Mouse (Mus musculus) embryonic facial prominence, embryonic 15.5 days (tissue): ENCODE measurements around the gene March2. TPM values are rescaled to one million over a fixed set of nuclear protein-coding genes. Genes with fewer than 3 reads are reported as not detected.

Source experiments
- ATAC-seq: fragments of 200-750 bp; cut with Nextera tagmentation; 2 replicates; pipeline ENCODE4 v1.8.0; 2017; ENCODE audit warnings: low read depth, moderate TSS enrichment; ENCODE audit not compliant: insufficient number of reproducible peaks, low FRiP score, low TSS enrichment
- H3K27ac ChIP-seq: fragments of 300-500 bp; sonication (generic); replicated peaks from 2 replicates; pipeline ENCODE4 v1.5.1; 2015; ENCODE audit warnings: mild to moderate bottlenecking, inconsistent platforms
- H3K27me3 ChIP-seq: fragments of 300-500 bp; sonication (generic); 2 replicates; pipeline ENCODE4 v1.6.1; 2015; ENCODE audit warnings: inconsistent platforms
- H3K36me3 ChIP-seq: fragments of 300-500 bp; sonication (generic); 2 replicates; pipeline ENCODE4 v1.6.1; 2015; ENCODE audit warnings: mild to moderate bottlenecking, inconsistent platforms
- H3K4me1 ChIP-seq: fragments of 300-500 bp; sonication (generic); 2 replicates; pipeline ENCODE4 v1.6.1; 2015; ENCODE audit warnings: inconsistent platforms
- H3K4me2 ChIP-seq: fragments of 300-500 bp; sonication (generic); replicated peaks from 2 replicates; pipeline ENCODE4 v1.6.1; 2015; ENCODE audit warnings: mild to moderate bottlenecking, inconsistent platforms
- H3K4me3 ChIP-seq: fragments of 300-500 bp; sonication (generic); replicated peaks from 2 replicates; pipeline ENCODE4 v1.5.1; 2015; ENCODE audit warnings: mild to moderate bottlenecking, inconsistent platforms
- H3K9ac ChIP-seq: fragments of 300-500 bp; sonication (generic); 2 replicates; pipeline ENCODE4 v1.6.1; 2015; ENCODE audit warnings: inconsistent platforms
- H3K9me3 ChIP-seq: fragments of 300-500 bp; sonication (generic); replicated peaks from 2 replicates; pipeline ENCODE4 v1.6.1; 2016; ENCODE audit warnings: inconsistent platforms
- WGBS: fragments of 180-500 bp; shearing (Covaris S2); methylation state at CpG from one replicate; pipeline ENCODE4 v1.1.7; 2015; 5-methylcytosine and 5-hydroxymethylcytosine counted together
- polyA plus RNA-seq: library from polyadenylated mRNA; unstranded; fragments of >200 nt; fragmentation: Nextera tagmentation; extraction: Ambion mirVana; gene quantifications from 2 replicates; pipeline ENCODE4 v1.2.1, GENCODE M21; 2015

Gene March2
- polyA plus RNA-seq, 1 experiment from 2014 or later: 58.6 TPM

DNA sequence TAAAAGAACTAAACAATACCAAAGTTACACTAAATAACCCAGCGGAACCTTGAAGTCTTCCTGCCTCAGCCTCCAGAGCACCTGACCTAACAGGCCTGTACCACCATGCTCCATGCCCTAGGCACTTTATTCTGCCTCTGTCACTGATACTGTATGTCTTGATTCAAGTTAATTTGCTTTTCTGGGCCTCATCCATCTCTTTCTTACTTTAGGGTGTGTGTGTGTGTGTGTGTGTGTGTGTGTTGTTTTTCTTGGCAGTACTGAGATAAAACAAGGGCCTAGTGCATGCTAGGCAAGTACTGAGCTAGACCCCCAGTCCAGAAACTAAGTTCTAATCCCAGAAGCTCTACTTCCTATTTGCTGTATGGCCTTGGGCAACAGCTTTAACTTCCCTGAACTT lies 1.2 kb downstream of the March2 start:
- no peaks in the 10 kb centered on the region for H3K36me3 ChIP-seq
- WGBS: 96% methylated on average over 1 of the region's 1 CpGs
- no peaks in the 10 kb centered on the region for H3K9me3 ChIP-seq
- no peaks in the 10 kb centered on the region for H3K27me3 ChIP-seq
- H3K4me2 ChIP-seq: no peak overlapping the region
- no peak overlapping the region for H3K27ac ChIP-seq
- no peak overlapping the region for H3K4me3 ChIP-seq
- H3K4me1 ChIP-seq: no peaks in the 10 kb centered on the region
- no peak for ATAC-seq
- H3K9ac ChIP-seq: no peak overlapping the region

DNA sequence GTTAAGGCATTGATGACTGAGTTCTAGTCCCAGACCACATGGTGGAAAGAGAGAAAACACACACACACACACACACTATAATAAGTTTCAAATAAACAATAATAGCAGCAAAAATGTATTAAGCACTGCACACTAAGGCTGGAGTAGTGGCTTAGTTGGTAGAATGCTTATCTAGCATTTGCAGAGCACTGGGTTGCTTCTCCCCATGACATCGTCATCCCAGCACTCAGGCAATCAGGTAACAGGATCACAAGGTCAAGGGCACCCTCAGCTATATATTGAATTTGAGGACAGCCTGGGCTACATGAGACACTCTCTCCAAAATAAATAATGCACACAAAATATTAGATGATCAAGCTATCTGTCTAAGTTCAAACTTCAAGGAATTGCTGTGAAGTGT lies 3.7 kb downstream of the March2 start:
- Histone ChIP-seq H3K9me3 (no peaks in the 10 kb centered on the region), H3K27me3 (no peaks in the 10 kb centered on the region), H3K27ac (no peak overlapping the region), H3K4me2 (no peak overlapping the region), H3K36me3 (no peaks in the 10 kb centered on the region; the same call in 1 of the 2 replicates), H3K4me1 (no peaks in the 10 kb centered on the region), H3K9ac (no peak overlapping the region), H3K4me3 (no peak overlapping the region)
- 82% methylated on average over 1 of the region's 1 CpGs for WGBS
- ATAC-seq: no peak

DNA sequence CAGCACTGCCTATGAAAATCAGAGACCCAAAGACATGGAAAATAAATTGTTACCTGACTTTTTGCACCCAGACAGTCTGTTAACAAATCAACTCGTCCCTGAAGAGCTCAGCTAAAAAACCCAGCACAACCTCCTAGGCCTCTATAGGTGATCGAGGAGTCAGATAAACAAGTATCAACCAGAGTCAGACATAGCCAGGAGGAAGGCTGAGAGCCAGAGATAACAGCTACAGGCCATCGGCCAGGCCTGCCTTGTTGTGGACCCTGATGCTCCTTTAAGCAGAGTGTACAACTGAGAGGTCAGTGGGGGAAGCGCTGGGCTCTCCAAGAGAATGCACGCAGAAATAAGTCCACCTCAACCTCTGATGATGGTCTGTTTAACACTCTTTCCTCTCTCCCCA lies 5.2 kb downstream of the March2 start:
- Histone ChIP-seq H3K27me3 (no peaks in the 10 kb centered on the region), H3K36me3 (peaks cover 8% of the 10 kb centered on the region), H3K27ac (no peak overlapping the region), H3K4me1 (no peaks in the 10 kb centered on the region), H3K4me2 (no peak overlapping the region), H3K9ac (no peak overlapping the region), H3K9me3 (no peaks in the 10 kb centered on the region), H3K4me3 (no peak overlapping the region)
- no peak for ATAC-seq
- 86% methylated on average over 5 of the region's 5 CpGs for WGBS

DNA sequence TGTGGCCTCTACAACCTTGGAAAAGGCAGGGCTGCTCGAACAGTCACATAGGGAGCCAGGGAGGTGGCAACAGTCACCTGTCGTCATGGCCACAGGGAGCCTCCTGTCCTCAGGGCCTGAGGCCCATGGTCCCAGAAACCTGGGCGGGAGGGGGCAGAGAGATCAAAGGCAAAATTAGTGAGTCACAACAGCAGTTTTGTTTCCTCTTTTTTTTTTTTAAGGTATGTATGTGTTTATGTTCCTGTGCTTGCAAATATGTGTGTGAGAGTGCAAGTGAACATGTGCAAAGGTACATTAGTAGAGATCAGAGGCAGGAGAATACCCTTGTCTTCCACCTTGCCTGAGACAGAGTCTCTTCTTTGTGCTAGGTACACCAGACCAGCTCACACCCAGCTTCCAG lies 8.6 kb downstream of the March2 start:
- no peaks in the 10 kb centered on the region for H3K9me3 ChIP-seq
- H3K4me1 ChIP-seq: no peaks in the 10 kb centered on the region
- H3K36me3 ChIP-seq: peaks cover 24% of the 10 kb centered on the region
- no peak overlapping the region for H3K27ac ChIP-seq
- no peak overlapping the region for H3K4me3 ChIP-seq
- no peak for ATAC-seq
- no peak overlapping the region for H3K4me2 ChIP-seq
- H3K27me3 ChIP-seq: no peaks in the 10 kb centered on the region
- 71% methylated on average over 3 of the region's 3 CpGs for WGBS
- H3K9ac ChIP-seq: no peak overlapping the region

DNA sequence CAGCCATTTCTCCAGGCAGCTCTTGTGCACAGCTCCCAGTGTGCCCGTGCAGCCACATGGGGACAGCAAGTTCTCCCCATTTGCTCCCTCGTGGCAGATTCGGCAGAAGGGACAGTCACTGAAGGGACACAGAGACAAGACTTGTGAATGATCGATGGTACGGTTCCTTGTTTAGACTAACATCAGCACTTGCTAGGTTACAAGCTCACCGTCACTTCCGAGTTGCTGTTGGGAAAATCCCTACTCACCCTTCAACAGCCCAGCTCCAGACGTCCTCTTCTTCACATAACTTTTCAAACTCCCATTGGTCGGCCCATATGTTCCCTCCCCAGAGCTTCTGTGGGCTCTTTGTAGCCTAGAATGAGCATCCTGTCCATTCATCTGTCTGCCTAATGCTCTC lies 15.4 kb downstream of the March2 start:
- 87% methylated on average over 9 of the region's 9 CpGs for WGBS
- no peak for ATAC-seq

DNA sequence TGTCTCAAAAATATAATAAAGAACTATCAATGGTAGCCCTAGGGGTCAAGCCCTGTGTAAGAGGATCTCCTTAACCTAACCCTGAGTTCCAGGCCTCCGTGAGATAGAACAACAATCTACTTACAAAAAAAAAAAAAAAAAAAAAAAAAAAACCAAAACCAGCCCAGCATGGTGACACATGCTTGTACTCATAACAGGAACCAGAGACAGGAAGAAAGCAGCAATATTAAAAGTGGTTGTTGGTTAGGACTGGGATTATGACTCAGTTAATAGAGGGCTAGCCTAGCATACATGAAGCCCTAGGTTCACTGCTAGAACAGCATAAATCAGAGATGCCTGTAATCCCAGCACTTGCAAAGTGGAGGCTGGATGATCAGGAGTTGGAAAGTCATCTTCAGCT lies 16.3 kb downstream of the March2 start:
- Histone ChIP-seq H3K9me3 (no peaks in the 10 kb centered on the region), H3K36me3 (peaks cover 49% of the 10 kb centered on the region), H3K4me2 (no peak overlapping the region), H3K9ac (no peak overlapping the region), H3K4me1 (no peaks in the 10 kb centered on the region), H3K27ac (no peak overlapping the region), H3K27me3 (no peaks in the 10 kb centered on the region), H3K4me3 (no peak overlapping the region)
- no peak for ATAC-seq
- 37% methylated on average over 1 of the region's 1 CpGs for WGBS

More for the DNA sequence above, 15.4 kb downstream of the March2 start:
- Histone ChIP-seq H3K9ac (no peak overlapping the region), H3K4me1 (no peaks in the 10 kb centered on the region), H3K9me3 (no peaks in the 10 kb centered on the region), H3K27me3 (no peaks in the 10 kb centered on the region), H3K4me3 (no peak overlapping the region), H3K27ac (no peak overlapping the region), H3K36me3 (peaks cover 44% of the 10 kb centered on the region), H3K4me2 (no peak overlapping the region)

DNA sequence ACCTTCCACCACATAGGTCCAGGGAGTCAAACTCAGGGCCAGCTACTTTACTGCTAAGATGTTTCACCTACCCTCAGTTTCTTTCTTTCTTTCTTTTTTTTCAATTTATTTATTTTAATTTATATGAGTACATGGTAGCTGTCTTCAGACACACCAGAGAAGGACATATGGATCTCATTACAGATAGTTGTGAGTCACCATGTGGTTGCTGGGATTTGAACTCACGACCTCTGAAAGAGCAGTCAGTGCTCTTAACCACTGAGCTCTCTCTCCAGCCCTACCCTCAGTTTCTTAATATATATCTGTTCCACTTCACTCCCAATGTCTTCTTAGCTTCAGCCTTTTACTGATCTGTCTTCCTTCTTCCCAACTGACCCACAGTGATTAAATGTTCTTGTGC lies 23.0 kb downstream of the March2 start:
- H3K36me3 ChIP-seq: peaks cover 51% of the 10 kb centered on the region
- no peak overlapping the region for H3K27ac ChIP-seq
- no peaks in the 10 kb centered on the region for H3K9me3 ChIP-seq
- ATAC-seq: no peak
- no peak overlapping the region for H3K4me2 ChIP-seq
- no peaks in the 10 kb centered on the region for H3K4me1 ChIP-seq
- WGBS: 79% methylated on average over 1 of the region's 1 CpGs
- no peaks in the 10 kb centered on the region for H3K27me3 ChIP-seq
- no peak overlapping the region for H3K9ac ChIP-seq
- no peak overlapping the region for H3K4me3 ChIP-seq

DNA sequence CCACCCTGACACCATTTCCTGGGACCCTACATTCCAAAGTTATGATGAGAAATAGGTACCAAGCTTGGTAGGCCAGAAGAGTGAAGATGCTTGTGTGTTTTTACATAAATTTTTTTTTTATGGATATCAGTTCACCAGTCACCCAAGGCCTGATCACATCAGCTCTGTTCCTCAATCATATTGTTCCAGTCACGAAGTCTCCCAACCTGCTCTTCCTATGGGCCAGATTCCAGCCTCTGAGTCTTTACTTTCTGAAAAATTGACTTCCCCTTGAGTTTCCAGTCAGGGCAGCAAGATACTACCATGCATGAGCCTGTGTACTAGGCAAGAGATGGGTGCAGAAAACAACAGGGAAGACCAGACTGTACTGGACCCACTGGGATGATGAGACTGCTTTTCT lies 31.7 kb downstream of the March2 start, which contains the start of gene Hnrnpm:
Gene Hnrnpm (minus strand): TSS at position 101 of the 400 bp plus-strand sequence.
- Histone ChIP-seq H3K4me2 (peak within 1 kb of the TSS; percentile 82), H3K4me1 (peaks cover 32% of the 10 kb centered on the region), H3K9ac (peak within 1 kb of the TSS; percentile 22; the same call in 1 of the 2 replicates), H3K27me3 (no peaks in the 10 kb centered on the region), H3K36me3 (no peaks in the 10 kb centered on the region), H3K4me3 (peak within 1 kb of the TSS; percentile 57), H3K27ac (peak within 1 kb of the TSS; percentile 65; the same call in 1 of the 2 replicates), H3K9me3 (no peaks in the 10 kb centered on the region)
- WGBS: 82% methylated on average over 1 of the region's 1 CpGs
- no peak for ATAC-seq

DNA sequence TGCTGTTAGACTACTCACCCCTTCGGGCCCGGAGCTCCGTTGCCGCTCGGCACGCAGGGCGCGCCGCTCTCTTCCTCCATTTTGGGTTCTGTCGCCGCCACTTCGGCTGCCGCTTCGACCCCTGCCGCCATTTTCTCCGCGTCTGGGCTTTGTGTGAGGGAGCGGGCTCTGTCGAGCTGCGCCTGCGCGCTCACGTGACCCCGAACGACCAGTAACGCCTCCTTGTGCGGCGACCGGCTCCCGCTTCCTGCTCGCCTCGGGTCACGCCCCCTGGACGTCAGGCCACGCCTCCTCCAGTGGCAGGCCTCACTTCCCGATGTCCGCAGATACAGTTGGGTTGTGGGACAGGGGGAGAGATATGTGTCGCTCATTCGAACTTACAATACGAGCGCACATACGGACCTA lies 33.2 kb downstream of the March2 start:
- Histone ChIP-seq H3K4me1 (peaks cover 32% of the 10 kb centered on the region), H3K9me3 (no peaks in the 10 kb centered on the region), H3K27me3 (no peaks in the 10 kb centered on the region), H3K4me3 (peak overlapping the region; percentile 57), H3K4me2 (peak overlapping the region; percentile 82), H3K9ac (peak overlapping the region; percentile 80), H3K36me3 (no peaks in the 10 kb centered on the region), H3K27ac (peak overlapping the region; percentile 86)
- under 1% methylated on average over 42 of the region's 42 CpGs for WGBS
- ATAC-seq: peak; percentile 99

DNA sequence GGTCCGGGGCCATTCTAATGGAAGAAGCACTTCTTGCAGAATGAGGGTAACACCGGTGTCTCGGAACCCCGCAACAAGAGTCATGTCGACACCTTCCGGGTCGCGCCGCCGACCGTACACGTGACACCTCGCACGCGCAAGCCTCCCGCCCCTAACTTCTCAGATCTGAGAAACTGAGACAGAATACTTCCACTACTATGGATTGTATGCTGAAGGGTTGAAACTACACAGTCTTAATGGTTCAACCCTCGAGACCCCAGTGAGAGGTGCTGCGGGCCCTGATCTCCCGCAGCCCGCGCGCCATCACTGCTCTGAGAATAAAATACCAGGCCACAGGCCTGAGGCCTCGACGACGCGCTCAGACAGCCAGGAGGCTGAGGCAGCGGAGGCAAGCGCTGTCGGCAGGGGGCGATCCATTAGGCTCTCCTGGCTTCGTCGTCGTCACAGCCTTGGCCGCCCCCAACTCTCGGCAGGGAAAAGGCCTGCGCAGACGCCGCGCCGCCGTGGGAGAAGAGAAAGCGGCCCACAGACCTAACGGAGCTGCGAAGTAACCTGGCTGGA lies 33.7 kb downstream of the March2 start:
- H3K4me1 ChIP-seq: peaks cover 34% of the 10 kb centered on the region
- no peaks in the 10 kb centered on the region for H3K9me3 ChIP-seq
- H3K27me3 ChIP-seq: no peaks in the 10 kb centered on the region
- ATAC-seq: peak; percentile 81
- under 1% methylated on average over 44 of the region's 44 CpGs for WGBS
- no peaks in the 10 kb centered on the region for H3K36me3 ChIP-seq
- H3K9ac ChIP-seq: peak overlapping the region; percentile 80
- peak overlapping the region; percentile 57 for H3K4me3 ChIP-seq
- peak overlapping the region; percentile 82 for H3K4me2 ChIP-seq
- H3K27ac ChIP-seq: peak overlapping the region; percentile 86

DNA sequence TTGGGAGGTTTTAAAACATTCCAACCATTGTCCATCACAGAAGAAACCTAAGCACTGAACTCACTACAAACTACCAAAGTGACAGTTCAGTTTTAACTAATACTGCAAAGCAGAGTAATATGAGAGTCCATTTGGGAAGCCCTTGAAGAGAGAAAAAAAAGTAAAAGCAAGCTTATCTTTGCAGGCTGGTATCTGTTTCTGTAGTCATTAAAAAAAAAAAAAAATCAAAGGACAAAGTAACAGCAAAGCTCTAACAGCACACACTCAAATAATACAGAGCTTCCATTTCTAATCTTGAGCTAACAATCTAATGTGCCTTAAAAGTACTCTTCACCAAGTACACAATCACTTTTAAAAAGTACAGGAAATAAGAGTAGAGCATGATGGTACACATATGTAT lies 36.7 kb downstream of the March2 start:
- Histone ChIP-seq H3K9me3 (no peaks in the 10 kb centered on the region), H3K27me3 (no peaks in the 10 kb centered on the region), H3K27ac (no peak overlapping the region), H3K4me2 (no peak overlapping the region), H3K4me1 (peaks cover 38% of the 10 kb centered on the region), H3K36me3 (peaks cover 8% of the 10 kb centered on the region), H3K9ac (no peak overlapping the region), H3K4me3 (no peak overlapping the region)
- no peak for ATAC-seq

DNA sequence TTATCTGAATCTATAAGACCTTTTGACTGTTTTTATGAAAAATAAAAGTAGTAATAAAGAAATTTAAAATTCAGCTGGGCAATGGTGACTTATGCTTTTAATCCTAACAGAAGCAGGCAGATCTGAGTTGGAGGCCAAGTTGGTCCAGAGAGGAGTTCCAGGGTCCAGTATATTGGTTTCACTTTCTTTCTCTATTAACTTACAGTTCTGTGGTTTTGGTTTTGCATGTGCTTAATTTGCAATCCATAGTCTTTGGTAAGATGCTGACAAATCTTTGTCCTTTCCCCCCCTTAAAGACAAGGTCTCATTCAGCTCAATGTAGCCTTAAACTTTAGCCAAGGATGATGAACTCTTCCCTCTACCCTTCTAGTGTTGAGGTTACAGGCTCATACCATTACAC lies 39.7 kb downstream of the March2 start:
- no peaks in the 10 kb centered on the region for H3K27me3 ChIP-seq
- no peak overlapping the region for H3K27ac ChIP-seq
- H3K36me3 ChIP-seq: peaks cover 15% of the 10 kb centered on the region
- H3K4me2 ChIP-seq: no peak overlapping the region
- H3K4me1 ChIP-seq: peaks cover 32% of the 10 kb centered on the region
- no peak overlapping the region for H3K4me3 ChIP-seq
- H3K9me3 ChIP-seq: no peaks in the 10 kb centered on the region
- H3K9ac ChIP-seq: no peak overlapping the region
- no peak for ATAC-seq
